Mouse (Mus musculus) olfactory bulb, adult 2 months (tissue): ENCODE data around the gene Gnmt.

ENCODE experiments used
- CTCF ChIP-seq: fragments of 200-500 bp; IDR thresholded peaks from 2 replicates; pipeline ENCODE4 v1.5.1; 2012; ENCODE audit warnings: low read depth, mild to moderate bottlenecking, low read length, moderate library complexity; ENCODE audit not compliant: insufficient read depth
- POLR2A ChIP-seq: fragments of 200-500 bp; IDR thresholded peaks from 2 replicates; pipeline ENCODE4 v1.6.1; 2012; ENCODE audit warnings: mild to moderate bottlenecking, low read depth, low read length, moderate library complexity; ENCODE audit not compliant: insufficient read depth

DNA sequence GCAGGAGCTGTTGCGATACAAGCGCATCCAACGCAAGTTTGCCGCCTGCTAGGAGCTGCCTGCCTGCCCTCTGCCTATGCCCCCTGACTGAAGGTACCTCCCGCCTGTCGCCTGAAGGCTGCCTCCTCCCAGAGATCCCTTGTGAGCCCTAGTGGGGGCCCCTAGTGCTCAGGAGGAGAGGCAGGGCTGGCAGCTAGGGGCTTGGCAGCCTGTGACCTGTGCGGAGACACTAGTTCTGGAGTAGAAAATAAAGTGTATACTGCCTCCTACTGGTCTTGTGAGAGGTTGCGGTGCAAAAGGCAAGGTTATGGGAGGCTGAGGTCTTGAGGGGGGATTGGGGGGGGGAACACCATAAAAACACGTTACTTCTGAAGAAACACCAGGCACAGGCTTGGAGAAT is 3.7 kb downstream of the Gnmt start:
- TF ChIP-seq CTCF: peak; percentile 42; the same call in 1 of the 2 replicates
- TF ChIP-seq POLR2A: no peak
